Mouse (Mus musculus) embryonic facial prominence, embryonic 10.5 days (tissue): ENCODE measurements around the gene Olfr1090. TPM values are rescaled to one million over a fixed set of nuclear protein-coding genes. Genes with fewer than 3 reads are reported as not detected.

Experiments
- DNase-seq: peaks from one replicate; pipeline ENCODE4 v3.0.0-alpha.2; 2017; ENCODE audit warnings: low spot score
- H3K27ac ChIP-seq: fragments of 300-500 bp; sonication (generic); replicated peaks from 2 replicates; pipeline ENCODE4 v1.5.1; 2016; ENCODE audit warnings: mild to moderate bottlenecking
- H3K27me3 ChIP-seq: fragments of 300-500 bp; sonication (generic); replicated peaks from 2 replicates; pipeline ENCODE4 v1.6.1; 2016; ENCODE audit warnings: low read depth, mild to moderate bottlenecking; ENCODE audit not compliant: poor library complexity, severe bottlenecking
- H3K36me3 ChIP-seq: fragments of 300-500 bp; sonication (generic); replicated peaks from 2 replicates; pipeline ENCODE4 v1.6.1; 2016; ENCODE audit warnings: mild to moderate bottlenecking, moderate library complexity
- H3K4me1 ChIP-seq: fragments of 300-500 bp; sonication (generic); 2 replicates; pipeline ENCODE4 v1.6.1; 2016
- H3K4me3 ChIP-seq: fragments of 300-500 bp; sonication (generic); 2 replicates; pipeline ENCODE4 v1.5.1; 2016; ENCODE audit warnings: mild to moderate bottlenecking, moderate library complexity
- H3K9me3 ChIP-seq: fragments of 300-500 bp; sonication (generic); 2 replicates; pipeline ENCODE4 v1.6.1; 2016; ENCODE audit warnings: mild to moderate bottlenecking
- WGBS: fragments of 180-500 bp; shearing (Covaris S2); methylation state at CpG from one replicate; pipeline ENCODE4 v1.1.7; 2016; 5-methylcytosine and 5-hydroxymethylcytosine counted together
- polyA plus RNA-seq: library from polyadenylated mRNA; unstranded; fragments of >200 nt; fragmentation: Nextera tagmentation; extraction: Ambion mirVana; gene quantifications from 2 replicates; pipeline ENCODE4 v1.2.1, GENCODE M21; 2016

Gene Olfr1090
- not detected in 2 replicates for polyA plus RNA-seq

GRCm38 (mm10) chr2:86758893-86759292 lies at the start of gene Olfr1090:
Olfr1090 (minus strand) TSS chr2:86758993.
- no peak within 1 kb of the TSS for H3K27ac ChIP-seq
- WGBS: 94% methylated on average over 1 of the region's 1 CpGs
- no peak for DNase-seq
- no peaks in the 10 kb centered on the region for H3K4me1 ChIP-seq
- no peaks in the 10 kb centered on the region for H3K36me3 ChIP-seq
- H3K4me3 ChIP-seq: no peak within 1 kb of the TSS
- H3K9me3 ChIP-seq: no peaks in the 10 kb centered on the region
- H3K27me3 ChIP-seq: no peaks in the 10 kb centered on the region

DNA sequence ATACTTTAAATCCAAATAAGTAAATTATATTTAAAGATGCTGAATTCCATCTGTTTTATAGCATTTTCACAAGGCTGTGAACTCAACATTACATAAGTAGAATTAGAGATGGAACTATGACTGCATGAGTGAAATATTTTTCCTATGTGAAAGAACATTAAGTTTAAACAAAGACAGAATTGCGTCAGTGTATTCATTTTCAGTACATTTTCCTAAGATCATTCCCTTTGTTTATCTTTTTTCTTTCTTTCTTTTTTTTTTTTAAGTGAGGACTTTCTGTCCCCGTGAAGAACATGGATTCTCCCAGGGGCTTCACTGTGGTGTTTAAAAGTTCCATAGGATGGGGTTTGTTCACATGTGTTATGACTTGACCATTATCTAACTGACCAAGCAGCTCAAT lies 23.4 kb upstream of the Olfr1090 start, which contains the start of gene Olfr1093:
Gene Olfr1093, plus strand, starts transcription at position 301 of the 400 bp plus-strand sequence.
- DNase-seq: no peak
- 87% methylated on average over 2 of the region's 2 CpGs for WGBS

GRCm38 (mm10) chr2:86761050-86761449 lies 2.3 kb upstream of the Olfr1090 start:
- H3K9me3 ChIP-seq: no peaks in the 10 kb centered on the region
- H3K27me3 ChIP-seq: no peaks in the 10 kb centered on the region
- WGBS: 97% methylated on average over 6 of the region's 6 CpGs
- no peaks in the 10 kb centered on the region for H3K4me1 ChIP-seq
- no peak overlapping the region for H3K27ac ChIP-seq
- H3K36me3 ChIP-seq: no peaks in the 10 kb centered on the region
- no peak overlapping the region for H3K4me3 ChIP-seq
- DNase-seq: no peak

More for the DNA sequence above, 23.4 kb upstream of the Olfr1090 start, which contains the start of gene Olfr1093:
- no peak within 1 kb of the TSS for H3K27ac ChIP-seq
- no peak within 1 kb of the TSS for H3K4me3 ChIP-seq
- H3K4me1 ChIP-seq: no peaks in the 10 kb centered on the region
- no peaks in the 10 kb centered on the region for H3K27me3 ChIP-seq
- H3K36me3 ChIP-seq: no peaks in the 10 kb centered on the region
- H3K9me3 ChIP-seq: no peaks in the 10 kb centered on the region

GRCm38 (mm10) chr2:86733601-86734000 lies 25.2 kb downstream of the Olfr1090 start, which contains the start of gene Olfr1089:
Olfr1089 (minus strand) TSS chr2:86733701.
- Histone ChIP-seq H3K9me3 (no peaks in the 10 kb centered on the region), H3K4me1 (no peaks in the 10 kb centered on the region), H3K27me3 (no peaks in the 10 kb centered on the region), H3K36me3 (no peaks in the 10 kb centered on the region), H3K4me3 (no peak within 1 kb of the TSS), H3K27ac (no peak within 1 kb of the TSS)
- no peak for DNase-seq

Other genes with a start within 250 kb of the Olfr1090 start
- gene Olfr1079, start 216.5 kb downstream of the Olfr1090 start, polyA plus RNA-seq: not detected in 2 replicates
- gene Olfr1080, start 200.8 kb downstream of the Olfr1090 start, polyA plus RNA-seq: not detected in 2 replicates
- gene Olfr1082, start 160.0 kb downstream of the Olfr1090 start, polyA plus RNA-seq: not detected in 2 replicates
- gene Olfr1084, start 119.3 kb downstream of the Olfr1090 start, polyA plus RNA-seq: not detected in 2 replicates
- not detected in 2 replicates for gene Olfr1085, start 97.0 kb downstream of the Olfr1090 start, polyA plus RNA-seq
- not detected in 2 replicates for gene Olfr1086, start 78.9 kb downstream of the Olfr1090 start, polyA plus RNA-seq
- not detected in 2 replicates for gene Olfr1087, start 60.6 kb downstream of the Olfr1090 start, polyA plus RNA-seq
- not detected in 2 replicates for gene Olfr1089, start 25.3 kb downstream of the Olfr1090 start, polyA plus RNA-seq
- gene Olfr1093, start 23.5 kb upstream of the Olfr1090 start, polyA plus RNA-seq: not detected in 2 replicates
- gene Olfr141, start 51.0 kb upstream of the Olfr1090 start, polyA plus RNA-seq: not detected in 2 replicates
- gene Olfr1094, start 65.7 kb upstream of the Olfr1090 start, polyA plus RNA-seq: not detected in 2 replicates
- not detected in 2 replicates for gene Olfr1095, start 92.7 kb upstream of the Olfr1090 start, polyA plus RNA-seq
- not detected in 2 replicates for gene Gm13723, start 115.8 kb upstream of the Olfr1090 start, polyA plus RNA-seq
- not detected in 2 replicates for gene Olfr1097, start 133.2 kb upstream of the Olfr1090 start, polyA plus RNA-seq
- gene Olfr1098, start 165.6 kb upstream of the Olfr1090 start, polyA plus RNA-seq: not detected in 2 replicates
- gene Olfr1099, start 201.7 kb upstream of the Olfr1090 start, polyA plus RNA-seq: not detected in 2 replicates
- gene Olfr1100, start 221.0 kb upstream of the Olfr1090 start, polyA plus RNA-seq: not detected in 2 replicates
- not detected in 2 replicates for gene Olfr1101, start 232.2 kb upstream of the Olfr1090 start, polyA plus RNA-seq
- not detected in 2 replicates for gene Olfr1102, start 239.4 kb upstream of the Olfr1090 start, polyA plus RNA-seq